Mouse (Mus musculus): ENCODE data around the gene Htt. TPM values are rescaled to one million over a fixed set of nuclear protein-coding genes. Genes with fewer than 3 reads are reported as not detected.

Gene Htt
- total RNA-seq, 1 experiment, result 25.6 TPM

- H3K9ac ChIP-seq (ENCODE audit: insufficient read depth, low read depth, low read length, poor library complexity, severe bottlenecking), result no peak overlapping the region
- peak; percentile 46; the same call in 1 of the 2 replicates for TF ChIP-seq ZC3H11A (IDR thresholded peaks at IDR 0.05; ENCODE audit: borderline replicate concordance, low read depth, low read length)
- TF ChIP-seq ZNF384 (IDR thresholded peaks at IDR 0.05; ENCODE audit: low read depth, low read length), result no peak
- no peak for TF ChIP-seq MAFK (IDR thresholded peaks at IDR 0.05; ENCODE audit: insufficient read depth, low read depth, low read length)
- no peak for DNase-seq (ENCODE audit: low read depth, low spot score)
- in situ Hi-C loops (cut with MboI; ENCODE audit: low sequenced_read_pairs in 2 of 2, unreplicated experiment in 2 of 2), result no loop called here
- no peak overlapping the region for H3K27ac ChIP-seq (ENCODE audit: insufficient read depth, low read depth, low read length, poor library complexity, severe bottlenecking)
- no peaks in the 10 kb centered on the region for H3K4me1 ChIP-seq (ENCODE audit: control insufficient read depth in 2 of 2, insufficient read depth in 2 of 2, low read length in 2 of 2, poor library complexity in 1 of 2)
- H3K36me3 ChIP-seq (ENCODE audit: control insufficient read depth, insufficient read depth, low read length, poor library complexity, severe bottlenecking), result no peaks in the 10 kb centered on the region
- no peak overlapping the region for H3K4me3 ChIP-seq (ENCODE audit: insufficient read depth in 1 of 2, low read depth in 1 of 2, low read length in 2 of 2, poor library complexity in 1 of 2, severe bottlenecking in 1 of 2)
- H3K9me3 ChIP-seq (ENCODE audit: control insufficient read depth, insufficient read depth, low read depth, low read length), result no peaks in the 10 kb centered on the region
Measured at GRCm38 (mm10) chr5:34933461-34933860, 171.9 kb downstream of the Htt start.

- no peaks in the 10 kb centered on the region for H3K4me1 ChIP-seq (ENCODE audit: control insufficient read depth in 2 of 2, insufficient read depth in 2 of 2, low read length in 2 of 2, poor library complexity in 1 of 2)
- in situ Hi-C loops (cut with MboI; ENCODE audit: low sequenced_read_pairs in 2 of 2, unreplicated experiment in 2 of 2), result no loop called here
- H3K27ac ChIP-seq (ENCODE audit: insufficient read depth, low read depth, low read length, poor library complexity, severe bottlenecking), result no peak overlapping the region
- no peak for DNase-seq (ENCODE audit: low read depth, low spot score)
- no peak overlapping the region for H3K9ac ChIP-seq (ENCODE audit: insufficient read depth, low read depth, low read length, poor library complexity, severe bottlenecking)
- no peaks in the 10 kb centered on the region for H3K9me3 ChIP-seq (ENCODE audit: control insufficient read depth, insufficient read depth, low read depth, low read length)
- no peak overlapping the region for H3K4me3 ChIP-seq (ENCODE audit: insufficient read depth in 1 of 2, low read depth in 1 of 2, low read length in 2 of 2, poor library complexity in 1 of 2, severe bottlenecking in 1 of 2)
- no peaks in the 10 kb centered on the region for H3K36me3 ChIP-seq (ENCODE audit: control insufficient read depth, insufficient read depth, low read length, poor library complexity, severe bottlenecking)
- TF ChIP-seq CHD2 (IDR thresholded peaks at IDR 0.05; ENCODE audit: low read depth, low read length) (no peak), MAFK (IDR thresholded peaks at IDR 0.05; ENCODE audit: insufficient read depth, low read depth, low read length) (no peak), ZNF384 (IDR thresholded peaks at IDR 0.05; ENCODE audit: low read depth, low read length) (no peak)
Measured at GRCm38 (mm10) chr5:34941710-34942470, 180.3 kb downstream of the Htt start.

- TF ChIP-seq CHD2 (IDR thresholded peaks at IDR 0.05; ENCODE audit: low read depth, low read length), result no peak
- TF ChIP-seq ZC3H11A (IDR thresholded peaks at IDR 0.05; ENCODE audit: borderline replicate concordance, low read depth, low read length), result no peak
- no peak for TF ChIP-seq HCFC1 (IDR thresholded peaks at IDR 0.05; ENCODE audit: borderline replicate concordance, insufficient read depth, low read length)
- TF ChIP-seq MAFK (IDR thresholded peaks at IDR 0.05; ENCODE audit: insufficient read depth, low read depth, low read length), result no peak
- TF ChIP-seq ZNF384 (IDR thresholded peaks at IDR 0.05; ENCODE audit: low read depth, low read length), result no peak
- H3K4me1 ChIP-seq (ENCODE audit: control insufficient read depth in 2 of 2, insufficient read depth in 2 of 2, low read length in 2 of 2, poor library complexity in 1 of 2), result no peaks in the 10 kb centered on the region
Measured at GRCm38 (mm10) chr5:34943428-34943827, 181.9 kb downstream of the Htt start.

GRCm38 (mm10) chr5:34948861-34949760 is 187.6 kb downstream of the Htt start, which contains the start of gene Rgs12:
Rgs12 (plus strand) TSS chr5:34949445.
- in situ Hi-C loops (cut with MboI; ENCODE audit: low sequenced_read_pairs in 2 of 2, unreplicated experiment in 2 of 2), result no loop called here
- H3K36me3 ChIP-seq (ENCODE audit: control insufficient read depth, insufficient read depth, low read length, poor library complexity, severe bottlenecking), result no peaks in the 10 kb centered on the region
- H3K9me3 ChIP-seq (ENCODE audit: control insufficient read depth, insufficient read depth, low read depth, low read length), result no peaks in the 10 kb centered on the region
- TF ChIP-seq HCFC1 (IDR thresholded peaks at IDR 0.05; ENCODE audit: borderline replicate concordance, insufficient read depth, low read length) (0 out of 2 replicates have a peak, but pooled peaks have one; percentile 28), ZC3H11A (IDR thresholded peaks at IDR 0.05; ENCODE audit: borderline replicate concordance, low read depth, low read length) (no peak)
- H3K4me1 ChIP-seq (ENCODE audit: control insufficient read depth in 2 of 2, insufficient read depth in 2 of 2, low read length in 2 of 2, poor library complexity in 1 of 2), result no peaks in the 10 kb centered on the region; a peak in 1 of 4 replicates
- DNase-seq (ENCODE audit: low read depth, low spot score), result peak; percentile 80
- H3K9ac ChIP-seq (ENCODE audit: insufficient read depth, low read depth, low read length, poor library complexity, severe bottlenecking), result peak within 1 kb of the TSS; percentile 87
- H3K4me3 ChIP-seq (ENCODE audit: insufficient read depth in 1 of 2, low read depth in 1 of 2, low read length in 2 of 2, poor library complexity in 1 of 2, severe bottlenecking in 1 of 2), result peak within 1 kb of the TSS; percentile 78 to 92
- no peak within 1 kb of the TSS for H3K27ac ChIP-seq (ENCODE audit: insufficient read depth, low read depth, low read length, poor library complexity, severe bottlenecking)

More at GRCm38 (mm10) chr5:34943428-34943827, 181.9 kb downstream of the Htt start:
- no peak overlapping the region for H3K27ac ChIP-seq (ENCODE audit: insufficient read depth, low read depth, low read length, poor library complexity, severe bottlenecking)
- no peak for DNase-seq (ENCODE audit: low read depth, low spot score)
- no peak overlapping the region for H3K4me3 ChIP-seq (ENCODE audit: insufficient read depth in 1 of 2, low read depth in 1 of 2, low read length in 2 of 2, poor library complexity in 1 of 2, severe bottlenecking in 1 of 2)
- no peaks in the 10 kb centered on the region for H3K9me3 ChIP-seq (ENCODE audit: control insufficient read depth, insufficient read depth, low read depth, low read length)
- H3K36me3 ChIP-seq (ENCODE audit: control insufficient read depth, insufficient read depth, low read length, poor library complexity, severe bottlenecking), result no peaks in the 10 kb centered on the region
- H3K9ac ChIP-seq (ENCODE audit: insufficient read depth, low read depth, low read length, poor library complexity, severe bottlenecking), result no peak overlapping the region
- in situ Hi-C loops (cut with MboI; ENCODE audit: low sequenced_read_pairs in 2 of 2, unreplicated experiment in 2 of 2), result no loop called here

Data from ES-E14 (cell line).